Mouse (Mus musculus) CH12.LX (cell line): ENCODE results near the gene A530064D06Rik. TPM values are rescaled to one million over a fixed set of nuclear protein-coding genes. Genes with fewer than 3 reads are reported as not detected.
A peak's percentile ranks its signal among the peaks of the same experiment; 100 is the strongest.

Experiments
- DNase-seq: peaks from one replicate; pipeline ENCODE4 v3.0.0-alpha.2; 2013; ENCODE audit errors: extremely low read depth
- H3K27ac ChIP-seq: 2 replicates; pipeline ENCODE4 v1.5.1; 2012; ENCODE audit warnings: low read depth, mild to moderate bottlenecking, control low read depth, moderate library complexity; ENCODE audit not compliant: insufficient read depth
- H3K27me3 ChIP-seq: replicated peaks from 2 replicates; pipeline ENCODE3; 2012; ENCODE audit warnings: inconsistent platforms
- H3K36me3 ChIP-seq, 2 experiments: replicated peaks in 1 of 2; 2 replicates each; pipeline versions ENCODE3 to v1.6.1; 2012; ENCODE audit warnings: inconsistent platforms in 1 of 2, low read length in 1 of 2, mild to moderate bottlenecking in 1 of 2, mixed read lengths in 1 of 2, moderate library complexity in 1 of 2; ENCODE audit not compliant: control insufficient read depth in 1 of 2, insufficient read depth in 1 of 2
- H3K4me1 ChIP-seq, 2 experiments: 2 replicates each; pipeline ENCODE4 v1.6.1; 2012; ENCODE audit warnings: inconsistent platforms in 1 of 2, moderate library complexity in 1 of 2; ENCODE audit not compliant: insufficient read depth in 2 of 2, control insufficient read depth in 1 of 2
- H3K4me2 ChIP-seq: 2 replicates; pipeline ENCODE4 v1.6.1; 2012; ENCODE audit warnings: low read depth, mild to moderate bottlenecking, control low read depth; ENCODE audit not compliant: poor library complexity, insufficient read depth, severe bottlenecking
- H3K4me3 ChIP-seq, 3 experiments: fragments of 150-350 bp in 1 of 3; sonication (generic) in 1 of 3; replicated peaks in 1 of 3; 2 replicates each; pipeline versions ENCODE3 to v1.5.1; 2011 to 2012; ENCODE audit warnings: low read depth in 2 of 3, low read length in 2 of 3, mild to moderate bottlenecking in 2 of 3, moderate library complexity in 2 of 3, control low read depth in 1 of 3, improper control_type of control experiment in 1 of 3, inconsistent platforms in 1 of 3, mixed read lengths in 1 of 3; ENCODE audit not compliant: poor library complexity in 1 of 3
- H3K79me2 ChIP-seq: replicated peaks from 2 replicates; pipeline ENCODE4 v1.6.1; 2012; ENCODE audit warnings: mild to moderate bottlenecking, moderate library complexity; ENCODE audit not compliant: control insufficient read depth, poor library complexity, insufficient read depth, severe bottlenecking; ENCODE audit errors: extremely low read depth
- H3K9ac ChIP-seq: 2 replicates; pipeline ENCODE4 v1.6.1; 2012; ENCODE audit warnings: low read depth, mild to moderate bottlenecking, control low read depth, moderate library complexity; ENCODE audit not compliant: insufficient read depth
- H3K9me3 ChIP-seq: replicated peaks from 2 replicates; pipeline ENCODE3; 2012; ENCODE audit warnings: low read length, inconsistent platforms, mixed read lengths
- BHLHE40 ChIP-seq: IDR thresholded peaks from 2 replicates; pipeline ENCODE4 v1.6.1; 2011; ENCODE audit warnings: mild to moderate bottlenecking, low read depth, low read length, improper control_type of control experiment
- CHD1 ChIP-seq: IDR thresholded peaks from 2 replicates; pipeline ENCODE4 v1.6.1; 2012; ENCODE audit warnings: low read depth, low read length, improper control_type of control experiment, inconsistent platforms
- CHD2 ChIP-seq: IDR thresholded peaks from 2 replicates; pipeline ENCODE4 v1.6.1; 2011; ENCODE audit warnings: low read length, improper control_type of control experiment
- CTCF ChIP-seq, 2 experiments: IDR thresholded peaks in 1 of 2; conservative IDR thresholded peaks in 1 of 2; 2 replicates each; pipeline ENCODE4 v1.5.1; 2011 to 2012; ENCODE audit warnings: low read depth in 2 of 2, low read length in 2 of 2, improper control_type of control experiment in 1 of 2, inconsistent platforms in 1 of 2, mild to moderate bottlenecking in 1 of 2, moderate library complexity in 1 of 2
- E2F4 ChIP-seq: IDR thresholded peaks from 2 replicates; pipeline ENCODE4 v1.6.1; 2011; ENCODE audit warnings: low read depth, low read length, improper control_type of control experiment; ENCODE audit not compliant: insufficient replicate concordance
- ELF1 ChIP-seq: IDR thresholded peaks from 2 replicates; pipeline ENCODE4 v1.6.1; 2014; ENCODE audit warnings: low read depth, mild to moderate bottlenecking, inconsistent platforms, low read length, improper control_type of control experiment
- EP300 ChIP-seq: IDR thresholded peaks from 2 replicates; pipeline ENCODE4 v1.6.1; 2011; ENCODE audit warnings: low read length, improper control_type of control experiment
- ETS1 ChIP-seq: conservative IDR thresholded peaks from 2 replicates; pipeline ENCODE4 v1.6.1; 2012; ENCODE audit warnings: low read depth, mild to moderate bottlenecking, inconsistent platforms, low read length, improper control_type of control experiment, moderate library complexity
- GABPA ChIP-seq: IDR thresholded peaks from 2 replicates; pipeline ENCODE4 v1.6.1; 2012; ENCODE audit warnings: low read depth, low read length, improper control_type of control experiment, inconsistent platforms; ENCODE audit not compliant: insufficient replicate concordance
- HCFC1 ChIP-seq: IDR thresholded peaks from 2 replicates; pipeline ENCODE4 v1.6.1; 2012; ENCODE audit warnings: low read depth, mild to moderate bottlenecking, inconsistent platforms, low read length, improper control_type of control experiment
- IRF4 ChIP-seq: IDR thresholded peaks from 2 replicates; pipeline ENCODE4 v1.6.1; 2014; ENCODE audit warnings: low read depth, mild to moderate bottlenecking, inconsistent platforms, low read length, improper control_type of control experiment
- JUN ChIP-seq: IDR thresholded peaks from 2 replicates; pipeline ENCODE4 v1.6.1; 2011; ENCODE audit warnings: low read depth, mild to moderate bottlenecking, low read length, improper control_type of control experiment, moderate library complexity; ENCODE audit not compliant: insufficient read depth
- JUND ChIP-seq: conservative IDR thresholded peaks from 2 replicates; pipeline ENCODE4 v1.6.1; 2011; ENCODE audit warnings: low read depth, low read length, improper control_type of control experiment
- KAT2A ChIP-seq: IDR thresholded peaks from 2 replicates; pipeline ENCODE4 v1.6.1; 2012; ENCODE audit warnings: low read length, improper control_type of control experiment, inconsistent platforms; ENCODE audit not compliant: insufficient replicate concordance
- MAFK ChIP-seq: IDR thresholded peaks from 2 replicates; pipeline ENCODE4 v1.6.1; 2011; ENCODE audit warnings: low read length, improper control_type of control experiment; ENCODE audit not compliant: insufficient replicate concordance
- MAX ChIP-seq: IDR thresholded peaks from 2 replicates; pipeline ENCODE4 v1.6.1; 2011; ENCODE audit warnings: low read length, improper control_type of control experiment
- MAZ ChIP-seq: IDR thresholded peaks from 2 replicates; pipeline ENCODE4 v1.6.1; 2012; ENCODE audit warnings: low read depth, mild to moderate bottlenecking, inconsistent platforms, low read length, improper control_type of control experiment, moderate library complexity
- MEF2A ChIP-seq: IDR thresholded peaks from 2 replicates; pipeline ENCODE4 v1.6.1; 2014; ENCODE audit warnings: low read depth, mild to moderate bottlenecking, inconsistent platforms, low read length, improper control_type of control experiment, borderline replicate concordance
- MXI1 ChIP-seq: IDR thresholded peaks from 2 replicates; pipeline ENCODE4 v1.6.1; 2011; ENCODE audit warnings: mild to moderate bottlenecking, low read depth, low read length, improper control_type of control experiment
- MYC ChIP-seq: IDR thresholded peaks from 2 replicates; pipeline ENCODE4 v1.6.1; 2011; ENCODE audit warnings: low read depth, mild to moderate bottlenecking, improper control_type of control experiment, low read length
- NELFE ChIP-seq: IDR thresholded peaks from 2 replicates; pipeline ENCODE4 v1.6.1; 2011; ENCODE audit warnings: low read depth, low read length, improper control_type of control experiment
- NRF1 ChIP-seq: IDR thresholded peaks from 2 replicates; pipeline ENCODE4 v1.6.1; 2014; ENCODE audit warnings: low read depth, mild to moderate bottlenecking, inconsistent platforms, low read length, improper control_type of control experiment, moderate library complexity
- PAX5 ChIP-seq: IDR thresholded peaks from 2 replicates; pipeline ENCODE4 v1.6.1; 2012; ENCODE audit warnings: low read length, inconsistent platforms, mixed read lengths
- POLR2A ChIP-seq: IDR thresholded peaks from 2 replicates; pipeline ENCODE4 v1.6.1; 2011; ENCODE audit warnings: low read depth, mild to moderate bottlenecking, improper control_type of control experiment, low read length
- POLR2AphosphoS2 ChIP-seq: IDR thresholded peaks from 2 replicates; pipeline ENCODE4 v1.6.1; 2011; ENCODE audit warnings: low read depth, low read length, improper control_type of control experiment
- RAD21 ChIP-seq: IDR thresholded peaks from 2 replicates; pipeline ENCODE4 v1.6.1; 2011; ENCODE audit warnings: low read depth, mild to moderate bottlenecking, low read length, improper control_type of control experiment, moderate library complexity
- RCOR1 ChIP-seq: conservative IDR thresholded peaks from 2 replicates; pipeline ENCODE4 v1.6.1; 2012; ENCODE audit warnings: low read depth, mild to moderate bottlenecking, inconsistent platforms, low read length, improper control_type of control experiment
- SIN3A ChIP-seq: IDR thresholded peaks from 2 replicates; pipeline ENCODE4 v1.6.1; 2012; ENCODE audit warnings: low read length, improper control_type of control experiment, inconsistent platforms
- SMC3 ChIP-seq: IDR thresholded peaks from 2 replicates; pipeline ENCODE4 v1.6.1; 2011; ENCODE audit warnings: low read depth, low read length, improper control_type of control experiment
- TBP ChIP-seq: conservative IDR thresholded peaks from 2 replicates; pipeline ENCODE4 v1.6.1; 2011; ENCODE audit warnings: low read depth, low read length, improper control_type of control experiment
- TCF12 ChIP-seq: IDR thresholded peaks from 2 replicates; pipeline ENCODE4 v1.6.1; 2014; ENCODE audit warnings: low read depth, mild to moderate bottlenecking, inconsistent platforms, low read length, improper control_type of control experiment
- UBTF ChIP-seq: IDR thresholded peaks from 2 replicates; pipeline ENCODE4 v1.6.1; 2012; ENCODE audit warnings: low read depth, mild to moderate bottlenecking, inconsistent platforms, low read length, improper control_type of control experiment, moderate library complexity
- USF1 ChIP-seq: IDR thresholded peaks from 2 replicates; pipeline ENCODE4 v1.6.1; 2014; ENCODE audit warnings: low read depth, mild to moderate bottlenecking, inconsistent platforms, low read length, improper control_type of control experiment
- USF2 ChIP-seq: conservative IDR thresholded peaks from 2 replicates; pipeline ENCODE4 v1.6.1; 2011; ENCODE audit warnings: low read depth, low read length, improper control_type of control experiment
- ZC3H11A ChIP-seq: IDR thresholded peaks from 2 replicates; pipeline ENCODE4 v1.6.1; 2012; ENCODE audit warnings: low read depth, mild to moderate bottlenecking, inconsistent platforms, low read length, improper control_type of control experiment
- ZKSCAN1 ChIP-seq: IDR thresholded peaks from 2 replicates; pipeline ENCODE4 v1.6.1; 2012; ENCODE audit warnings: low read depth, inconsistent platforms, low read length, improper control_type of control experiment, borderline replicate concordance
- ZMIZ1 ChIP-seq: IDR thresholded peaks from 2 replicates; pipeline ENCODE4 v1.6.1; 2012; ENCODE audit warnings: low read depth, mild to moderate bottlenecking, inconsistent platforms, low read length, improper control_type of control experiment
- ZNF384 ChIP-seq: IDR thresholded peaks from 2 replicates; pipeline ENCODE4 v1.6.1; 2012; ENCODE audit warnings: low read depth, low read length, improper control_type of control experiment, inconsistent platforms
- dilution Hi-C: fragments of 300-500 bp; cut with MboI; formaldehyde crosslinking; loops from 2 replicates; pipeline ENCODE4 v1.14.3; 2020; ENCODE audit warnings: low sequenced_read_pairs; ENCODE audit not compliant: extremely low pct_unique_long_range_greater_than_20kb, extremely low pct_ligation_motif_present
- in situ Hi-C: fragments of 300-500 bp; cut with MboI; formaldehyde crosslinking; loops from 3 replicates; pipeline ENCODE4 v1.14.3; 2019; ENCODE audit warnings: low sequenced_read_pairs, low pct_ligation_motif_present, low pct_unique_long_range_greater_than_20kb, mixed read lengths
- polyA plus RNA-seq: library from polyadenylated mRNA; unstranded; fragments of >175 nt; gene quantifications from 2 replicates; pipeline ENCODE4 v1.2.1, GENCODE M21; 2012; ENCODE audit warnings: low read depth; ENCODE audit not compliant: insufficient read length
- total RNA-seq, 2 experiments: library from RNA; depleted of rRNA; stranded (reverse); fragments of 300-350 nt in 1 of 2; fragments of >200 nt in 1 of 2; gene quantifications; 2 replicates each; pipeline ENCODE4 v1.2.3; 2012 to 2014

A530064D06Rik gene
- total and polyA plus RNA-seq, 3 experiments, result 0.15 to 0.60 TPM; not detected in 1

DNA sequence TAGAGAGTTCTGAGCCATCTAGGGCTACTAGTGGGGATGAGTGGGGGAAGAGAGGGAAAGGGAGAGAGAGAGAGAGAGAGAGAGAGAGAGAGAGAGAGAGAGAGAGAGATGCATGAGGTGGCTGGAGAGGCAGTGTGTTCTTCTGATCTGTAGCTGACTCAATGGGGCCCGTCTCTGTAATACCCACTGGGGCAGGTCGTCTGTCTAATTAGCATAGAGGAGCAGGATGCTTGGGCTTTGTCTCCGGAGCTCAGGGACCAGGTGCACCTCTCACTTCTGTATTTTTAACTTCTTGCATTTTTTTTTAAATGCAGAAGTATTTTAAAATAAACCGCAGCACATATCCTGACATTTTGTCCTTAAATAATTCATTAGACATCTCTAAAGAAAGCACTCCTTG lies 59.7 kb downstream of the A530064D06Rik start:
- in situ Hi-C loops, result loop anchor here (25.0 kb wide), 1 partner anchor 180 kb away; the partner anchor contains the start of gene Treml2
- DNase-seq, result peak; percentile 95
- TF ChIP-seq USF1, result no peak
- peak; percentile 86 for TF ChIP-seq SIN3A
- TF ChIP-seq CTCF (conservative IDR thresholded peaks at IDR 0.05 in 1 of 2, IDR thresholded peaks at IDR 0.05 in 1 of 2; ENCODE audit: low read depth in 2 of 2, low read length in 2 of 2), result no peak
- no peak for TF ChIP-seq MXI1
- TF ChIP-seq ELF1, result 0 out of 2 replicates have a peak, but pooled peaks have one; percentile 29
- peak; percentile 74 for TF ChIP-seq ZMIZ1
- TF ChIP-seq KAT2A, result 0 out of 2 replicates have a peak, but pooled peaks have one; percentile 15
- TF ChIP-seq PAX5, result no peak
- 0 out of 2 replicates have a peak, but pooled peaks have one; percentile 10 for TF ChIP-seq HCFC1
- no peak for TF ChIP-seq ZKSCAN1
- peak; percentile 94 for TF ChIP-seq IRF4
- TF ChIP-seq TBP, result peak; percentile 79
- no peak for TF ChIP-seq CHD1
- peak; percentile 74 for TF ChIP-seq ETS1
- TF ChIP-seq ZNF384, result peak; percentile 95
- TF ChIP-seq CHD2, result peak; percentile 81
- TF ChIP-seq RAD21, result no peak; the same call in 1 of the 2 replicates
- TF ChIP-seq MEF2A, result peak; percentile 91
- 0 out of 2 replicates have a peak, but pooled peaks have one; percentile 35 for TF ChIP-seq NELFE
- no peak; the same call in 1 of the 2 replicates for TF ChIP-seq JUN
- no peak for TF ChIP-seq POLR2AphosphoS2
- TF ChIP-seq SMC3, result peak; percentile 12; the same call in 1 of the 2 replicates
- TF ChIP-seq GABPA, result no peak
- TF ChIP-seq EP300, result peak; percentile 98
- TF ChIP-seq POLR2A, result peak; percentile 56; the same call in 1 of the 2 replicates
- TF ChIP-seq TCF12, result peak; percentile 96
- peak; percentile 92 for TF ChIP-seq RCOR1
- TF ChIP-seq JUND, result peak; percentile 88
- TF ChIP-seq USF2, result no peak
- TF ChIP-seq UBTF, result no peak
- TF ChIP-seq E2F4, result peak; percentile 36; the same call in 1 of the 2 replicates
- TF ChIP-seq MAX, result peak; percentile 60
- TF ChIP-seq MYC, result peak; percentile 59; the same call in 1 of the 2 replicates
- TF ChIP-seq MAZ, result 0 out of 2 replicates have a peak, but pooled peaks have one; percentile 29
- peak; percentile 71; the same call in 1 of the 2 replicates for TF ChIP-seq BHLHE40
- no peak for TF ChIP-seq NRF1
- TF ChIP-seq MAFK, result peak; percentile 75
- TF ChIP-seq ZC3H11A, result no peak

More for the DNA sequence above, 59.7 kb downstream of the A530064D06Rik start:
- Histone ChIP-seq H3K4me2 (peak overlapping the region; percentile 48), H3K79me2 (no peaks in the 10 kb centered on the region), H3K4me3 (peak overlapping the region in 2 of 3 experiments; percentile 22 to 32), H3K27ac (peak overlapping the region; percentile 99), H3K9ac (0 out of 2 replicates have a peak overlapping the region, but pooled peaks have one; percentile 40), H3K27me3 (no peaks in the 10 kb centered on the region), H3K36me3 (no peaks in the 10 kb centered on the region), H3K4me1 (peaks cover 24 to 50% of the 10 kb centered on the region in 2 experiments), H3K9me3 (peaks cover 4% of the 10 kb centered on the region)
- dilution Hi-C loops, result no loop called here
